In genomic region chr4:45844355-45844754, GRCm38 (mm10) we compare ENCODE assay signal across 9 mouse cellular contexts. TPM values are rescaled to one million over a fixed set of nuclear protein-coding genes. Genes with fewer than 3 reads are reported as not detected.
A peak's percentile ranks its signal among the peaks of the same experiment; 100 is the strongest.
DNase-seq lines count a peak whose midpoint lies in the region; ATAC-seq and TF ChIP-seq lines count a peak whose summit lies in the region.
"Had no signal": no experiment of that assay in that cellular context is flagged by ENCODE, and none has a peak within 500 bp of the region (broad histone marks: within the 10 kb centered on the region; RNA-seq: fewer than 3 reads in every experiment).

No protein-coding gene starts in this region.

- no peak for TF ChIP-seq POLR2A in liver, adult 2 months (IDR thresholded peaks at IDR 0.05; ENCODE audit: extremely low read depth, insufficient read depth, low read length)
- TF ChIP-seq POLR2A in olfactory bulb, adult 2 months (IDR thresholded peaks at IDR 0.05; ENCODE audit: insufficient read depth, low read depth, low read length): no peak

- no peaks in the 10 kb centered on the region for H3K79me2 ChIP-seq in liver, adult 2 months (ENCODE audit: control insufficient read depth, insufficient read depth, low read length)

- no peaks in the 10 kb centered on the region for H3K27me3 ChIP-seq in liver, adult 2 months (ENCODE audit: control insufficient read depth, insufficient read depth, low read length)
- H3K27me3 ChIP-seq in liver, embryonic 11.5 days (replicated peaks; ENCODE audit: control insufficient read depth, insufficient read depth, low read length): peaks cover 6% of the 10 kb centered on the region; the same call in 1 of the 2 replicates
- H3K27me3 ChIP-seq: neural tube, embryonic 13.5 days had no signal

- H3K9ac ChIP-seq in liver, adult 2 months (ENCODE audit: low read depth, low read length): no peak overlapping the region
- H3K9ac ChIP-seq in liver, embryonic 11.5 days (ENCODE audit: low read depth, low read length): no peak overlapping the region
- H3K9ac ChIP-seq: neural tube, embryonic 13.5 days had no signal

- H3K4me3 ChIP-seq in liver, adult 2 months (ENCODE audit: insufficient read depth, low read depth, low read length): no peak overlapping the region
- no peak overlapping the region for H3K4me3 ChIP-seq in liver, embryonic 11.5 days (ENCODE audit: low read depth, low read length)
- H3K4me3 ChIP-seq in olfactory bulb, adult 2 months (ENCODE audit: insufficient read depth, low read depth, low read length): no peak overlapping the region
- H3K4me3 ChIP-seq: neural tube, embryonic 13.5 days had no signal

- no peaks in the 10 kb centered on the region for H3K9me3 ChIP-seq in liver, embryonic 11.5 days (ENCODE audit: control insufficient read depth, low read length)
- H3K9me3 ChIP-seq: neural tube, embryonic 13.5 days had no signal

- ATAC-seq in liver, embryonic 11.5 days (replicated peaks; ENCODE audit: low FRiP score): no peak
- peak; percentile 50; the same call in 1 of the 2 replicates for ATAC-seq in common myeloid progenitor, adult 5-6 weeks (replicated peaks; ENCODE audit: low read depth, poor library complexity, severe bottlenecking)
- ATAC-seq in activated CD4-positive, CD25-positive, alpha-beta regulatory T cell, adult 4 months: no peak

- intact Hi-C loops in left cerebral cortex, postnatal 4 days (cut with DNase I): no loop called here

- DNase-seq in cerebellum, postnatal 25 days: peak; percentile 21 to 56
- DNase-seq in cerebellum, adult 9-11 months: no peak
- peak; percentile 53 for DNase-seq in liver, adult 2 months (ENCODE audit: extremely low read depth, low read depth, low spot score)
- no peak for DNase-seq in liver, embryonic 11.5 days (ENCODE audit: low spot score)
- peak; percentile 43 for DNase-seq in left cerebral cortex, postnatal 4 days

- H3K4me1 ChIP-seq in liver, adult 2 months (ENCODE audit: control insufficient read depth, insufficient read depth, low read length): peaks cover 5% of the 10 kb centered on the region
- H3K4me1 ChIP-seq in liver, embryonic 11.5 days (replicated peaks; ENCODE audit: control insufficient read depth, insufficient read depth, low read length): 0 out of 2 replicates have a peak, but pooled peaks cover 2% of the 10 kb centered on the region
- H3K4me1 ChIP-seq in olfactory bulb, adult 2 months (ENCODE audit: control insufficient read depth, insufficient read depth, low read length): peaks cover 4% of the 10 kb centered on the region; the same call in 1 of the 2 replicates

- peak; percentile 50 for TF ChIP-seq CTCF in liver, adult 2 months (IDR thresholded peaks at IDR 0.05; ENCODE audit: low read depth, low read length)
- TF ChIP-seq CTCF in olfactory bulb, adult 2 months (IDR thresholded peaks at IDR 0.05; ENCODE audit: insufficient read depth, low read depth, low read length): 0 out of 2 replicates have a peak, but pooled peaks have one; percentile 25

- no peak overlapping the region for H3K27ac ChIP-seq in liver, adult 2 months (replicated peaks; ENCODE audit: insufficient read depth, low read depth, low read length)
- H3K27ac ChIP-seq in liver, embryonic 11.5 days (ENCODE audit: low read depth, low read length): no peak overlapping the region
- no peak overlapping the region for H3K27ac ChIP-seq in olfactory bulb, adult 2 months (ENCODE audit: insufficient read depth, low read depth, low read length)
- H3K27ac ChIP-seq: neural tube, embryonic 13.5 days had no signal

- no peak overlapping the region for H3K4me2 ChIP-seq in liver, embryonic 11.5 days
- H3K4me2 ChIP-seq: neural tube, embryonic 13.5 days had no signal

- H3K36me3 ChIP-seq in liver, adult 2 months (ENCODE audit: control insufficient read depth, insufficient read depth, low read length): no peaks in the 10 kb centered on the region
- H3K36me3 ChIP-seq in liver, embryonic 11.5 days (ENCODE audit: control insufficient read depth, insufficient read depth, low read length): no peaks in the 10 kb centered on the region
- H3K36me3 ChIP-seq: neural tube, embryonic 13.5 days had no signal

- WGBS in liver, adult 2 months: 51% methylated on average over 14 of the region's 14 CpGs
- 38% methylated on average over 14 of the region's 14 CpGs for WGBS in liver, embryonic 11.5 days
- 38% methylated on average over 14 of the region's 14 CpGs for WGBS in olfactory bulb, adult 2 months

RNA-seq across cellular contexts. Expression of gene Stra6l, which starts 4.1 kb away (rescaled TPM):
- total RNA-seq in liver, adult 2 months (2014; rRNA removed): 86.7 and 103 TPM in 2 replicates
- polyA plus RNA-seq in liver, adult 2 months (2012; rRNA removed): 161 and 173 TPM in 2 replicates
- polyA plus RNA-seq in liver, embryonic 11.5 days (2014; fragmentation: Nextera tagmentation; extraction: Ambion mirVana): 2.5 and 3.1 TPM in 2 replicates
- total RNA-seq in common myeloid progenitor, adult 5-6 weeks (2017): not detected in 2 replicates
- total RNA-seq in left cerebral cortex, postnatal 4 days (2021): under 1 TPM; 0.16 to 0.20 TPM
- not detected in 2 replicates for polyA plus RNA-seq in olfactory bulb, adult 2 months (2012; ENCODE audit: insufficient read depth, insufficient read length, low replicate concordance, missing spikeins)
- under 1 TPM in 1 of 2 experiments, not detected in 1; 0.15 TPM for polyA plus RNA-seq in activated CD4-positive, CD25-positive, alpha-beta regulatory T cell, adult 4 months (2017; shearing (Covaris generic))

RNA-seq across cellular contexts. Expression of gene Igfbpl1, which starts 17.6 kb away (rescaled TPM):
- total RNA-seq in liver, adult 2 months (2014; rRNA removed): not detected in 2 replicates
- not detected in 2 replicates for polyA plus RNA-seq in liver, adult 2 months (2012; rRNA removed)
- polyA plus RNA-seq in liver, embryonic 11.5 days (2014; fragmentation: Nextera tagmentation; extraction: Ambion mirVana): 0.26 and 0.40 TPM in 2 replicates
- total RNA-seq in common myeloid progenitor, adult 5-6 weeks (2017): not detected in 2 replicates
- 10 to 100 TPM; 35.5 to 36.2 TPM for total RNA-seq in left cerebral cortex, postnatal 4 days (2021)
- polyA plus RNA-seq in olfactory bulb, adult 2 months (2012; ENCODE audit: insufficient read depth, insufficient read length, low replicate concordance, missing spikeins): not detected in 2 replicates
- polyA plus RNA-seq in activated CD4-positive, CD25-positive, alpha-beta regulatory T cell, adult 4 months (2017; shearing (Covaris generic)): not detected

RNA-seq across cellular contexts. Expression of gene Aldh1b1, which starts 45.5 kb away (rescaled TPM):
- 80.3 and 156 TPM in 2 replicates for total RNA-seq in liver, adult 2 months (2014; rRNA removed)
- 96.4 and 108 TPM in 2 replicates for polyA plus RNA-seq in liver, adult 2 months (2012; rRNA removed)
- 10.5 and 13.0 TPM in 2 replicates for polyA plus RNA-seq in liver, embryonic 11.5 days (2014; fragmentation: Nextera tagmentation; extraction: Ambion mirVana)
- total RNA-seq in common myeloid progenitor, adult 5-6 weeks (2017): 17.6 and 21.7 TPM in 2 replicates
- 10 to 100 TPM; 27.9 to 28.0 TPM for total RNA-seq in left cerebral cortex, postnatal 4 days (2021)
- polyA plus RNA-seq in olfactory bulb, adult 2 months (2012; ENCODE audit: insufficient read depth, insufficient read length, low replicate concordance, missing spikeins): not detected in 2 replicates
- polyA plus RNA-seq in activated CD4-positive, CD25-positive, alpha-beta regulatory T cell, adult 4 months (2017; shearing (Covaris generic)): 10 to 100 TPM in 1 of 2 experiments, 1 to 10 TPM in 1; 3.0 to 10.2 TPM

RNA-seq across cellular contexts. Expression of gene Ccdc180, which starts 45.7 kb away (rescaled TPM):
- total RNA-seq in liver, adult 2 months (2014; rRNA removed): not detected in 2 replicates
- polyA plus RNA-seq in liver, adult 2 months (2012; rRNA removed): 0.02 TPM in 2 replicates
- 0.04 and 0.10 TPM in 2 replicates for polyA plus RNA-seq in liver, embryonic 11.5 days (2014; fragmentation: Nextera tagmentation; extraction: Ambion mirVana)
- total RNA-seq in common myeloid progenitor, adult 5-6 weeks (2017): 0.05 and 0.87 TPM in 2 replicates
- total RNA-seq in left cerebral cortex, postnatal 4 days (2021): under 1 TPM; 0.28 to 0.79 TPM
- not detected in 2 replicates for polyA plus RNA-seq in olfactory bulb, adult 2 months (2012; ENCODE audit: insufficient read depth, insufficient read length, low replicate concordance, missing spikeins)
- polyA plus RNA-seq in activated CD4-positive, CD25-positive, alpha-beta regulatory T cell, adult 4 months (2017; shearing (Covaris generic)): under 1 TPM; 0.12 to 0.29 TPM

Comparison
In these comparisons a context has a peak if more than half of its experiments do, and no peak if none do; other contexts are left out.
1. DNase-seq: peak in cerebellum, postnatal 25 days (2 of 2), liver, adult 2 months (single experiment) and left cerebral cortex, postnatal 4 days (single experiment); none in cerebellum, adult 9-11 months (single experiment) and liver, embryonic 11.5 days (single experiment).
2. RNA of gene Stra6l, which starts 4.1 kb away (polyA plus RNA-seq): 161 to 173 TPM in liver, adult 2 months; 2.5 to 3.1 TPM in liver, embryonic 11.5 days, 0.15 TPM in activated CD4-positive, CD25-positive, alpha-beta regulatory T cell, adult 4 months and not detected in olfactory bulb, adult 2 months; every median in the first group is over 10 times any median in the second.